Mouse (Mus musculus) hindbrain, embryonic 14.5 days (tissue): ENCODE results near the gene Mast3. TPM values are rescaled to one million over a fixed set of nuclear protein-coding genes. Genes with fewer than 3 reads are reported as not detected.

Source experiments
- ATAC-seq: fragments of 200-750 bp; cut with Nextera tagmentation; 2 replicates; pipeline ENCODE4 v1.8.0; 2017; ENCODE audit warnings: moderate number of reproducible peaks, mild to moderate bottlenecking, moderate TSS enrichment, moderate library complexity; ENCODE audit not compliant: low FRiP score
- DNase-seq: peaks from one replicate; pipeline ENCODE4 v3.0.0-alpha.2; 2015; ENCODE audit warnings: low spot score
- H3K27ac ChIP-seq: fragments of 300-500 bp; sonication (generic); 2 replicates; pipeline ENCODE4 v1.5.1; 2014; ENCODE audit warnings: mild to moderate bottlenecking, moderate library complexity
- H3K27me3 ChIP-seq: fragments of 300-500 bp; sonication (generic); 2 replicates; pipeline ENCODE4 v1.6.1; 2014; ENCODE audit warnings: mild to moderate bottlenecking, low read length, mixed read lengths; ENCODE audit not compliant: control insufficient read depth, insufficient read depth
- H3K36me3 ChIP-seq: fragments of 300-500 bp; sonication (generic); replicated peaks from 2 replicates; pipeline ENCODE4 v1.6.1; 2014; ENCODE audit not compliant: control insufficient read depth, insufficient read depth
- H3K4me1 ChIP-seq: fragments of 300-500 bp; sonication (generic); replicated peaks from 2 replicates; pipeline ENCODE4 v1.6.1; 2014; ENCODE audit warnings: antibody characterized with exemption, low read length, mixed read lengths; ENCODE audit not compliant: control insufficient read depth, insufficient read depth
- H3K4me2 ChIP-seq: fragments of 300-500 bp; sonication (generic); replicated peaks from 2 replicates; pipeline ENCODE4 v1.6.1; 2014; ENCODE audit warnings: mild to moderate bottlenecking, moderate library complexity
- H3K4me3 ChIP-seq: fragments of 300-500 bp; sonication (generic); replicated peaks from 2 replicates; pipeline ENCODE4 v1.5.1; 2014; ENCODE audit warnings: mild to moderate bottlenecking, low read length
- H3K9ac ChIP-seq: fragments of 300-500 bp; sonication (generic); 2 replicates; pipeline ENCODE4 v1.6.1; 2014
- H3K9me3 ChIP-seq: fragments of 300-500 bp; sonication (generic); 2 replicates; pipeline ENCODE4 v1.6.1; 2016; ENCODE audit warnings: low read length; ENCODE audit not compliant: control insufficient read depth
- WGBS: fragments of 180-500 bp; shearing (Covaris S2); extraction: QIAGEN DNeasy Blood & Tissue Kit; methylation state at CpG from one replicate; pipeline ENCODE4 v1.1.7; 2014; 5-methylcytosine and 5-hydroxymethylcytosine counted together
- polyA plus RNA-seq: library from polyadenylated mRNA; unstranded; fragments of >200 nt; fragmentation: Nextera tagmentation; extraction: Ambion mirVana; gene quantifications from 2 replicates; pipeline ENCODE4 v1.2.1, GENCODE M21; 2014

Mast3 gene
- polyA plus RNA-seq, 1 experiment from 2014 or later = 23.3 TPM

DNA sequence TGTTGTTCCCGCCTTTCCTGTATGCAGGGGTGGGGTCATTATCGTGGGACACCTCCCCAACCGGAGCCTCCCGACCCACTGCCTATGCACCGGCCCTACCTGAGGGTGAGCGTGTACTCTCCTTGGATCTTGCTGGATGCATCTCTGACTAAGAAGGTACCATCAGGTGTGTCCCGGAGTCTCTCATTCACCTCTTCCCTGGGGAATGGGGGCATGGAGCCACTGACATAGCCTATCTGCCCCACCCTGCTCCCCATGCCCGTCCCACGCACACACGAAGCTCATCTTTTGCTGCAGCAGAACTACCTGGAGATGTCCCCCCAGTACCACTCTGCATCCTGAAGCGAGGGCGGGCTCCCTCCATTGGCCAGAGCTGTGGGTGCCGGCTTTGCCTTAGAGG lies 34.1 kb downstream of the Mast3 start:
- Histone ChIP-seq H3K4me2 (no peak overlapping the region), H3K27me3 (no peaks in the 10 kb centered on the region), H3K27ac (no peak overlapping the region), H3K4me3 (no peak overlapping the region), H3K4me1 (peaks cover 37% of the 10 kb centered on the region), H3K9me3 (no peaks in the 10 kb centered on the region), H3K36me3 (peaks cover 66% of the 10 kb centered on the region), H3K9ac (no peak overlapping the region)
- ATAC-seq (no peak), DNase-seq (no peak)
- WGBS = 97% methylated on average over 13 of the region's 13 CpGs

DNA sequence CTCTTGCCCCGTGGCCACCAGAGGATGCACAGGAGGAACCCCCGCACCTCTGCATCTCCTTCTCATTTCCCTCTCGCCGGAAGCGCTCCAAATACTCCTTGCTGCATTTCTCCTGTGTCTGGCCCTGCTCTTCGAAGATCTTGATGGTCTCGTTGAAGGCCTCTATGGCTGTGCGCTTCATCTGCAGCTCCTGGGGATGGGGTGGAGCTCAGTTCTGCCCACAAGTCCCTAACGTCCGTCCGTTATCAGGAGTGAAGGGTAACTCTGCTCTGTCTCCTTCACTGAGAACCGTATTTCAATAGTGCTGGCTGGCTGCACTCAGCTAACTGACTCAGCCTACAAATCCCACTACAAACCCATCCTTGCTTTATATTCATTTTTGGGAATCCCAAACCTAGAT lies 35.0 kb downstream of the Mast3 start:
- WGBS = 78% methylated on average over 12 of the region's 12 CpGs
- peaks cover 29% of the 10 kb centered on the region for H3K4me1 ChIP-seq
- no peaks in the 10 kb centered on the region for H3K9me3 ChIP-seq
- peaks cover 66% of the 10 kb centered on the region for H3K36me3 ChIP-seq
- H3K4me2 ChIP-seq = no peak overlapping the region
- no peak overlapping the region for H3K27ac ChIP-seq
- ATAC-seq = no peak
- no peak overlapping the region for H3K9ac ChIP-seq
- H3K27me3 ChIP-seq = no peaks in the 10 kb centered on the region
- no peak overlapping the region for H3K4me3 ChIP-seq
- no peak for DNase-seq

DNA sequence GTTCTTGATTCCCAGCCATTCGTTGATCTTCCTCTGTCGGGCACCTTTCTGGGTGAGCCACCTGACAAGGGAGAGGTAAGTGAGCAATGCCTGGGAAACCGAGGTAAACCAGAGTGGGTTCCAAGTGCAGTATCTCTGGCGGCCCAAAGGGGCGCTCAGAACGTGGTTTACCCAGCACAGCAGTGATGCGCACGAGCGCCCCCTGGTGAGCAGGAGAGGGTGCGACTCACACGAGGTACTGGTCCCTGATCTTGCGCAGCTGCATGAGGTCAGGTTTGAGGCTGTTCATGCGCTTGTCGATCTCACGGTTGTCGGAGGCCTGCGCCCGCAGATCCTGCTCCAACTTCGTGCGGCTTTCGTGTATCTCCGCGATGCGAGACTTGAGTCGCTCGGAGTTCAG lies 35.5 kb downstream of the Mast3 start:
- 10% methylated on average over 26 of the region's 26 CpGs for WGBS
- H3K27me3 ChIP-seq = no peaks in the 10 kb centered on the region

DNA sequence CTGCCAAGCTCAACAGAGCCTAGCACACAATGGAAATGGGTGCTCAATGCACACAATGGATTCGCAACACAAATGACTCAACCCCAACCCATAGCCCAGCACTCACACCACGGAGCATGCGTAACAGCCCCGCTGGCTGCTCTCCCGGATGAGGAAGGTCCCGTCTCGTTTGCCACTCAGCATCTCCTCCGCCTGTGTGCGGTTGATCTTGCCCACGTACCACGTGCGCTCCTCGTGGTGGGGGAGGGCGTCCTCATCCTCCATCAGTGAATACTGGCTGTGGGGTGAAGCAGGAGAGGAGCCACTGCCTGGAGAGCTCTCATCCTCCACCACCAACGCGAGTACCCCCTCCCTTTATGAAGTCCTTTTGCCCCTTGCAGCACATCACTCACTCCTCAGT lies 35.9 kb downstream of the Mast3 start:
- no peak overlapping the region for H3K4me3 ChIP-seq
- no peak overlapping the region for H3K4me2 ChIP-seq
- no peaks in the 10 kb centered on the region for H3K27me3 ChIP-seq
- ATAC-seq (peak; percentile 9), DNase-seq (no peak)
- no peak overlapping the region for H3K9ac ChIP-seq
- 83% methylated on average over 16 of the region's 16 CpGs for WGBS
- H3K9me3 ChIP-seq = no peaks in the 10 kb centered on the region
- peaks cover 64% of the 10 kb centered on the region for H3K36me3 ChIP-seq
- peaks cover 20% of the 10 kb centered on the region for H3K4me1 ChIP-seq
- H3K27ac ChIP-seq = no peak overlapping the region

More for the DNA sequence above, 35.5 kb downstream of the Mast3 start:
- Histone ChIP-seq H3K27ac (no peak overlapping the region), H3K9me3 (no peaks in the 10 kb centered on the region), H3K4me1 (peaks cover 24% of the 10 kb centered on the region), H3K4me2 (no peak overlapping the region), H3K36me3 (peaks cover 66% of the 10 kb centered on the region), H3K9ac (no peak overlapping the region), H3K4me3 (no peak overlapping the region)
- DNase-seq = peak; percentile 98
- peak; percentile 79 for ATAC-seq

DNA sequence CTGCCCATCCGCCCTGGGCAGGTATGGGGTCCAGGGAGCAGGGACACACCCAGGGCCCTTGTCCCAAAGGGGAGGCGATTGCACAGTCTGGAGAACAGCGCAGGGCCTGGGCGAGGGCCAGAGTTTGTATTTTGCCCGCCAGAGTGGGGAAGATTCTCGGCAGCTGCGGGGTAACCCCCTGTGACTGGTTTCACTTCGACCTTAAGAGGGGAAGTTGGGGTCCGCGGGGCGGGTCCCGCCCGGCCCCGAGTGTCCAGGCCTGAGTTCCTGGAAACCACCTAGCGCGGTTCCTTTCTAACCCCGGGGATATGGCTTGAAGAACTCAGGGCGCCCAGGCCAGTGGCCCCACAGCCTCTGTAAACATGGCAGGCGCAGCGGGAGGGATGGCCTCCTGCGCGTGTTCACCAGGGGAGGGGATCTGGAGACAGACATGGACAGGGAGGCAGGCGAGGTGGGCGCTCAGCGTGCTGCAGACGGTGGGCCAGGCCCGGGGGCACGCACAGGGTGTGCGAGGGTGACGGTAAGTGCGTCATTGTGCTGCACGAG lies 36.5 kb downstream of the Mast3 start:
- H3K4me2 ChIP-seq = no peak overlapping the region
- no peak overlapping the region for H3K4me3 ChIP-seq
- H3K4me1 ChIP-seq = peaks cover 14% of the 10 kb centered on the region
- no peaks in the 10 kb centered on the region for H3K9me3 ChIP-seq
- DNase-seq = no peak
- 96% methylated on average over 32 of the region's 32 CpGs for WGBS
- no peak overlapping the region for H3K27ac ChIP-seq
- peaks cover 57% of the 10 kb centered on the region for H3K36me3 ChIP-seq
- no peaks in the 10 kb centered on the region for H3K27me3 ChIP-seq
- no peak overlapping the region for H3K9ac ChIP-seq
- ATAC-seq = no peak

DNA sequence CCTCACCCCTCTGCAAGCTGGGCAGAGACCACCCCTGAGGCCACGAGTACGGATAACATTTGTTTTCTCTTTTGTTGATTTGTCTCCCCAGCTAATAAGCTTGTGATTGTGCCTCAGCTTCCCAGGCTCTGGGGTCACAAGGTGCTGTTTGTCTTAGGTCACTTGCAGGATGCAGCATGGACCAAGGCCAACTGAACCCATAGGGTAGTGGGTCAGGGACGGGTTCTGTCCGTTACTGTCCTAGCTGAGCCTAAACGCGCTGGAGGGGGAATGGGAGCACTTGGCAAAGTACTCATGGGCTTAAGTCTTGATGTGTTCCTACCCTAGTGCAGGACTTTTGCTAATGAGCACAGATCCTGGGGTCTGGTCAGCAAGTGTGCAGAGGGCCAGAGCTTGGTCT lies 37.4 kb downstream of the Mast3 start:
- Histone ChIP-seq H3K9me3 (no peaks in the 10 kb centered on the region), H3K27me3 (no peaks in the 10 kb centered on the region), H3K27ac (no peak overlapping the region), H3K4me3 (no peak overlapping the region), H3K36me3 (peaks cover 49% of the 10 kb centered on the region), H3K4me2 (no peak overlapping the region), H3K9ac (no peak overlapping the region), H3K4me1 (peaks cover 10% of the 10 kb centered on the region; the same call in 1 of the 2 replicates)
- no peak for DNase-seq
- WGBS = 78% methylated on average over 6 of the region's 6 CpGs
- no peak for ATAC-seq

DNA sequence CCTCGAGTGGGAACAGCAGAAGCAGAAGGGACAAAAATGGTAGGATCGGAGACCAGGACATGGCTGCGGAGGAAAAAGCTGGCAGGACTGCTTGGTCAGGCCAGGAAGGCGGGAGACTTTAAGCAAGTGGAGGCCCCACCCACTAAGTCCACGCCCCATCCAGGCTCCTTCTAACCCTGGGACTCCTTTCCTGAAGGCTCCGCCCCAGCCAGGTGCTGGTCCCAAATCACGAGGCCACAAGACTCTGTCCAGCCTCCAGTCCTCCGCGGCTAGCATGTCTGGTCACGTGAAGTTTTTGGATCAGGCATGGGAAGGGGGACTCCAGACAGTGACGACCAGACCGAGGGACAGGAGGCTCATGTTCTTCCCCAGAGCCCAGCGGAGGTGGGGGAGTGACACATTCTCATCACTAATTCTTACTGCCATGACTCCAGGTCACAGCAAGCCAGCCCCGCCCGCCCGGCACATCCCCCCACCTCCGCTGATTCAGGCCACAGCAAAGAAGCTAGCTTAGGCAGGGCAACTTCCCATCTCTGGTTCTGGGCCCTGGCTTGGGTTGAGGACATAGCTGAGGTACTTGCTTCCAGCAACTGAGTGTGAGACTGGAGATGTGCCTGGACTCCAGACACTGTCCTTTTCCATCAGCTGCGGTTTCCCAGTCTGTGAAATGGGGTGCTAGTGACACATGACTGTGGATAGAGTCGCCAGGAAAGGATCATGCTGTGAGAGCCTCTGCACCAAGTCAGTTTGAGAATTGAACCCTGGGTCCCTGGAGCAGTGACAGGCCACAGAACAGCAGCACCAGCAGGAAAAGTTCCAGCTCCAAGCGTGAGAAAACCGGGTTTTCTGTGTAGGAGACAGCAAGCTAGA lies 38.0 kb downstream of the Mast3 start:
- Histone ChIP-seq H3K36me3 (peaks cover 43% of the 10 kb centered on the region), H3K9me3 (no peaks in the 10 kb centered on the region), H3K27ac (no peak overlapping the region), H3K4me2 (peak overlapping the region; percentile 48), H3K27me3 (no peaks in the 10 kb centered on the region), H3K9ac (peak overlapping the region; percentile 34; the same call in 1 of the 2 replicates), H3K4me3 (peak overlapping the region; percentile 20), H3K4me1 (peaks cover 10% of the 10 kb centered on the region; the same call in 1 of the 2 replicates)
- ATAC-seq (no peak), DNase-seq (no peak)
- whole genome bisulfite sequencing = 8% methylated on average over 21 of the region's 21 CpGs

DNA sequence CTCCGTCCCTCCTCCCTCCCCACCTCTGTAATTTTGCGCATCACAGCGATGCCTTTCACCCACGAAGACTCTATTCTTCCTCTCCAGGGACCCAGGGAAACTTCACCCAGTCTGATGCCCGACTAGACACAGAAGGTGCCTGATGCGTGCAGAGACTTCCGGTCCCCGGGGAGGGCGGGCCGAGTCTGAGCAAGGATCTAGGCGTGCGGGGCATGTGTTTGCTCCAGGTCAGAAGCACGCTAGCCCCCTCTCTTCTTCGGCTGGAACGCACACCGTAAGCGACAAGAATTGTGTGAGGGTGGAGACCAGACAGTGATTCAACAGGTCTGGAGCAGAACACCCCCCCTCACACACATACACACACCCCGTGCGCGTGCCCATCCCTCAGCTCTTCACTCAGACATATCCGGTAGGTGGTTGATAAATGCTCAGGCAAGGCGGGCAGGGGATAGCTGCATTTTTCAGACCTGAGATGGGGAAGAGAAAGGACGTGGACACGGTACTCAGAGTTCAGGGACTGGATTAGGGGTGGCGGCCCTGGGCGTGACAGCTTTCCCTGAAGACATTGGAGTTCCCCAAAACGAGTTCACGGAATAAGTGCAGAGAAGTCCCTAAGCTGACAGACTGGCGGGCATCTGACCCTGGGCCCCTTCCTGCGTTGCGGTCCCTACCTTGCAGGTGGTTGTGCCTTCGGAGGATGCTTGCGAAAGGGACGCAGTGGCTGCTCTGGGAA lies 38.9 kb downstream of the Mast3 start:
- 2% methylated on average over 34 of the region's 34 CpGs for WGBS
- Histone ChIP-seq H3K9me3 (no peaks in the 10 kb centered on the region), H3K4me2 (peak overlapping the region; percentile 48), H3K36me3 (peaks cover 35% of the 10 kb centered on the region), H3K27ac (no peak overlapping the region), H3K4me3 (peak overlapping the region; percentile 20), H3K4me1 (peaks cover 16% of the 10 kb centered on the region), H3K27me3 (no peaks in the 10 kb centered on the region), H3K9ac (peak overlapping the region; percentile 34; the same call in 1 of the 2 replicates)
- ATAC-seq (no peak), DNase-seq (no peak)

DNA sequence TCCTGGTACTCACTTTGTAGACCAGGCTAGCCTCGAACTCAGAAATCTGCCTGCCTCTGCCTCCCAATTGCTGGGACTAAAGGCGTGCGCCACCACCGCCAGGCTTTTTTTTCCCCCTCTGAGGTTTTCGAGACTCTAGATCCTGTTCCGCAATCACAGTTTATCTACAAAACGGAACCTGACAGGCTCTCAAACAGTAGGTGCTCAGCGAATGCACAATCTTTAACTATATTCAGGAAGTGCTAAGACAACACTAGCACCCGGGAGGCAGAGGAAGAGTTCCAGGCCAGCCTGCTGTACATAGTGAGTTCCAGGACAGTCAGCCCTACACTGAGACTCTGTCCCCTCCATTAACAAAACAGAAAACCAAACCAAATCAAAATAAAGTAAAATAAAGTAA lies 39.5 kb downstream of the Mast3 start:
- H3K9me3 ChIP-seq = no peaks in the 10 kb centered on the region
- no peak overlapping the region for H3K4me3 ChIP-seq
- no peak for DNase-seq
- H3K27me3 ChIP-seq = no peaks in the 10 kb centered on the region
- WGBS = 84% methylated on average over 9 of the region's 9 CpGs
- H3K4me2 ChIP-seq = peak overlapping the region; percentile 48; the same call in 1 of the 2 replicates
- no peak for ATAC-seq
- no peak overlapping the region for H3K9ac ChIP-seq
- no peak overlapping the region for H3K27ac ChIP-seq
- H3K4me1 ChIP-seq = peaks cover 17% of the 10 kb centered on the region
- H3K36me3 ChIP-seq = peaks cover 28% of the 10 kb centered on the region
